Mouse (Mus musculus) hindbrain, embryonic 14.5 days (tissue): ENCODE data around the gene Lss. TPM values are rescaled to one million over a fixed set of nuclear protein-coding genes. Genes with fewer than 3 reads are reported as not detected.
A peak's percentile ranks its signal among the peaks of the same experiment; 100 is the strongest.

Experiments
- ATAC-seq: fragments of 200-750 bp; cut with Nextera tagmentation; 2 replicates; pipeline ENCODE4 v1.8.0; 2017; ENCODE audit warnings: moderate number of reproducible peaks, mild to moderate bottlenecking, moderate TSS enrichment, moderate library complexity; ENCODE audit not compliant: low FRiP score
- DNase-seq: peaks from one replicate; pipeline ENCODE4 v3.0.0-alpha.2; 2015; ENCODE audit warnings: low spot score
- H3K27ac ChIP-seq: fragments of 300-500 bp; sonication (generic); 2 replicates; pipeline ENCODE4 v1.5.1; 2014; ENCODE audit warnings: mild to moderate bottlenecking, moderate library complexity
- H3K27me3 ChIP-seq: fragments of 300-500 bp; sonication (generic); 2 replicates; pipeline ENCODE4 v1.6.1; 2014; ENCODE audit warnings: mild to moderate bottlenecking, low read length, mixed read lengths; ENCODE audit not compliant: control insufficient read depth, insufficient read depth
- H3K36me3 ChIP-seq: fragments of 300-500 bp; sonication (generic); replicated peaks from 2 replicates; pipeline ENCODE4 v1.6.1; 2014; ENCODE audit not compliant: control insufficient read depth, insufficient read depth
- H3K4me1 ChIP-seq: fragments of 300-500 bp; sonication (generic); replicated peaks from 2 replicates; pipeline ENCODE4 v1.6.1; 2014; ENCODE audit warnings: antibody characterized with exemption, low read length, mixed read lengths; ENCODE audit not compliant: control insufficient read depth, insufficient read depth
- H3K4me2 ChIP-seq: fragments of 300-500 bp; sonication (generic); replicated peaks from 2 replicates; pipeline ENCODE4 v1.6.1; 2014; ENCODE audit warnings: mild to moderate bottlenecking, moderate library complexity
- H3K4me3 ChIP-seq: fragments of 300-500 bp; sonication (generic); replicated peaks from 2 replicates; pipeline ENCODE4 v1.5.1; 2014; ENCODE audit warnings: mild to moderate bottlenecking, low read length
- H3K9ac ChIP-seq: fragments of 300-500 bp; sonication (generic); 2 replicates; pipeline ENCODE4 v1.6.1; 2014
- H3K9me3 ChIP-seq: fragments of 300-500 bp; sonication (generic); 2 replicates; pipeline ENCODE4 v1.6.1; 2016; ENCODE audit warnings: low read length; ENCODE audit not compliant: control insufficient read depth
- WGBS: fragments of 180-500 bp; shearing (Covaris S2); extraction: QIAGEN DNeasy Blood & Tissue Kit; methylation state at CpG from one replicate; pipeline ENCODE4 v1.1.7; 2014; 5-methylcytosine and 5-hydroxymethylcytosine counted together
- polyA plus RNA-seq: library from polyadenylated mRNA; unstranded; fragments of >200 nt; fragmentation: Nextera tagmentation; extraction: Ambion mirVana; gene quantifications from 2 replicates; pipeline ENCODE4 v1.2.1, GENCODE M21; 2014

Gene Lss
- polyA plus RNA-seq, 1 experiment from 2014 or later = 36.2 TPM

- 89% methylated on average over 5 of the region's 5 CpGs for WGBS
- H3K4me3 ChIP-seq = no peak overlapping the region
- H3K4me1 ChIP-seq = no peaks in the 10 kb centered on the region
- peaks cover 98% of the 10 kb centered on the region for H3K36me3 ChIP-seq
- no peaks in the 10 kb centered on the region for H3K27me3 ChIP-seq
- H3K4me2 ChIP-seq = no peak overlapping the region
- DNase-seq = no peak
- ATAC-seq = no peak
- H3K9me3 ChIP-seq = no peaks in the 10 kb centered on the region
- no peak overlapping the region for H3K9ac ChIP-seq
- H3K27ac ChIP-seq = no peak overlapping the region
These were observed 19.1 kb downstream of the Lss start for GRCm38 (mm10) chr10:76550458-76550857.

- H3K36me3 ChIP-seq = peaks cover 98% of the 10 kb centered on the region
- 70% methylated on average over 3 of the region's 3 CpGs for WGBS
- H3K9me3 ChIP-seq = no peaks in the 10 kb centered on the region
- H3K4me1 ChIP-seq = no peaks in the 10 kb centered on the region
- H3K4me3 ChIP-seq = no peak overlapping the region
- ATAC-seq = no peak
- H3K9ac ChIP-seq = no peak overlapping the region
- no peak overlapping the region for H3K27ac ChIP-seq
- no peaks in the 10 kb centered on the region for H3K27me3 ChIP-seq
- no peak for DNase-seq
- no peak overlapping the region for H3K4me2 ChIP-seq
These were observed 20.2 kb downstream of the Lss start for GRCm38 (mm10) chr10:76551556-76551955.

- no peaks in the 10 kb centered on the region for H3K4me1 ChIP-seq
- H3K9me3 ChIP-seq = no peaks in the 10 kb centered on the region
- peaks cover 74% of the 10 kb centered on the region for H3K36me3 ChIP-seq
- no peak for DNase-seq
- no peaks in the 10 kb centered on the region for H3K27me3 ChIP-seq
- no peak overlapping the region for H3K27ac ChIP-seq
- H3K4me3 ChIP-seq = no peak overlapping the region
- WGBS = 92% methylated on average over 5 of the region's 5 CpGs
- H3K9ac ChIP-seq = no peak overlapping the region
- ATAC-seq = no peak
- H3K4me2 ChIP-seq = no peak overlapping the region
These were observed 22.7 kb downstream of the Lss start for GRCm38 (mm10) chr10:76554061-76554460.

DNA sequence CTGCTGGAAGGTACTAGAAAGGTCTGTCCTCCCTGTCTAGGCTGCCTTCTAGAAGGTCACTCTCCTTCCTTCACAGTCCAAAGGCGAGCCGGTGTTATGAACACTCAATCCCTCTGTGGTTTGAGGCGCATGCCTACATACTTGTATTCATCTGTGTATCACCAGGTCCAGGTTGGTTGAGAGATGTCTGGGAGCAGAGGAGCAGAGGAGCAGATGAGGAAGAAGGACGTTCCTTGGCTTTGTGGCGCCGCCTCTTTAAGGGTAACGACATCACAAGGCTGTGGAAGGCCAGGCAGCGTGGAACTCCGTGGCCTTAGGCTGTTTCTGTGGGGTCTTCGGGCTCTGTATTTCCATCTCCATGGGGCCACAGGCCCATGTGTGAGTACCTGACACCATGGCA lies 30.6 kb downstream of the Lss start, which contains the start of gene Spatc1l:
TSS of gene Spatc1l (plus strand) at position 301 of the 400 bp plus-strand sequence.
- no peaks in the 10 kb centered on the region for H3K36me3 ChIP-seq
- no peak within 1 kb of the TSS for H3K4me3 ChIP-seq
- no peak within 1 kb of the TSS for H3K4me2 ChIP-seq
- H3K27ac ChIP-seq = no peak within 1 kb of the TSS
- no peaks in the 10 kb centered on the region for H3K4me1 ChIP-seq
- no peaks in the 10 kb centered on the region for H3K27me3 ChIP-seq
- no peak for DNase-seq
- no peaks in the 10 kb centered on the region for H3K9me3 ChIP-seq
- ATAC-seq = no peak
- H3K9ac ChIP-seq = no peak within 1 kb of the TSS
- WGBS = 96% methylated on average over 10 of the region's 10 CpGs

GRCm38 (mm10) chr10:76569996-76570685 lies 38.8 kb downstream of the Lss start:
- no peaks in the 10 kb centered on the region for H3K27me3 ChIP-seq
- no peaks in the 10 kb centered on the region for H3K9me3 ChIP-seq
- H3K4me2 ChIP-seq = no peak overlapping the region
- no peak overlapping the region for H3K27ac ChIP-seq
- WGBS = 92% methylated on average over 22 of the region's 22 CpGs
- ATAC-seq (no peak), DNase-seq (no peak)
- H3K36me3 ChIP-seq = no peaks in the 10 kb centered on the region
- no peaks in the 10 kb centered on the region for H3K4me1 ChIP-seq
- H3K4me3 ChIP-seq = no peak overlapping the region
- no peak overlapping the region for H3K9ac ChIP-seq

- DNase-seq = no peak
- no peaks in the 10 kb centered on the region for H3K9me3 ChIP-seq
- no peaks in the 10 kb centered on the region for H3K36me3 ChIP-seq
- H3K27ac ChIP-seq = no peak overlapping the region
- WGBS = 78% methylated on average over 2 of the region's 2 CpGs
- no peak overlapping the region for H3K4me2 ChIP-seq
- H3K4me1 ChIP-seq = no peaks in the 10 kb centered on the region
- no peak overlapping the region for H3K4me3 ChIP-seq
- no peak for ATAC-seq
- no peak overlapping the region for H3K9ac ChIP-seq
- H3K27me3 ChIP-seq = no peaks in the 10 kb centered on the region
These were observed 39.7 kb downstream of the Lss start for GRCm38 (mm10) chr10:76571070-76571469.

DNA sequence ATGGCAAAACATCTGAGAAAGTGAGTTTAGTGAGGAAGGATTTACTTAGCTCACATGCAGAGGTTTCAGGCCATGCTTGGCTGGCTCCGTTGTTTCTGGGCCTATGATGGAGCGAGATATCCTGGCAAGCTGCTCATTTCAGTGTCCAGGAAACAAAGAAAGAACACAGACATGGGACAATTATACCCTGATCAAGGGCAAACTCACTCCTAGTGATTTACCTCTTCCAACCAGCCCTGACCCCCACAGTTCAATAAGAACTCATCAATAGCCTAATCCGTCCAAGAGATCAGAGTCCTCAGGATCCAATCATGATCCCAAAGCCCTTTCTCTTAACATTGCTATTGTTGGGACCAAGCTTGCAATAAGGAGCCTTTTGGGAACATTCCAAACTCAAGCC lies 40.8 kb downstream of the Lss start:
- no peak for ATAC-seq
- H3K9ac ChIP-seq = no peak overlapping the region
- 68% methylated on average over 3 of the region's 3 CpGs for WGBS
- no peaks in the 10 kb centered on the region for H3K9me3 ChIP-seq
- no peak for DNase-seq
- H3K4me2 ChIP-seq = no peak overlapping the region
- H3K27ac ChIP-seq = no peak overlapping the region
- no peaks in the 10 kb centered on the region for H3K36me3 ChIP-seq
- H3K4me1 ChIP-seq = no peaks in the 10 kb centered on the region
- no peaks in the 10 kb centered on the region for H3K27me3 ChIP-seq
- no peak overlapping the region for H3K4me3 ChIP-seq

GRCm38 (mm10) chr10:76575374-76575773 lies 44.0 kb downstream of the Lss start, which contains the start of gene Ftcd:
TSS of gene Ftcd (plus strand) at chr10:76575648.
- Histone ChIP-seq H3K4me3 (no peak within 1 kb of the TSS), H3K4me1 (no peaks in the 10 kb centered on the region), H3K9me3 (no peaks in the 10 kb centered on the region), H3K9ac (no peak within 1 kb of the TSS), H3K27me3 (no peaks in the 10 kb centered on the region), H3K27ac (no peak within 1 kb of the TSS), H3K36me3 (no peaks in the 10 kb centered on the region), H3K4me2 (no peak within 1 kb of the TSS)
- ATAC-seq (no peak), DNase-seq (no peak)
- WGBS = 67% methylated on average over 3 of the region's 3 CpGs

DNA sequence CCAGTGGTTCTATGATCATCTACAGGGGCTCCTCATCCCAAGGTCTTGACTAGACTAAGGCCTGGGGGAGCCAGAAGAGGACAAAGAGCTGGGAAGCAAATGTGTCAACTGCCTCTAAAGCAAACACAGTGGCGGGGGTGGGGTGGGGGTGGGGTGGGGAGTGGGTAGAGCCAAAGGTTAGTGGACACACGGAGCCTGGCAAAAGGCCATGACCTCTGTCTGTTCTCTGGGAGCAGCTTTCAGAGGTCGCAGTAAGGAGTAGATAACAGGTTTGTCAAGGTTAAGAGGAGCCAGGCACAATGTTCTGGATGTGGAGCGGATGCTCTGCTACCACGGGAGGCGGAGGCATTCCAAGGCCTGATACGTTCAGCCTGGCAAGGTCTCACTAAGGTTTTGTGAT lies 45.5 kb downstream of the Lss start:
- Histone ChIP-seq H3K27me3 (no peaks in the 10 kb centered on the region), H3K4me3 (no peak overlapping the region), H3K27ac (no peak overlapping the region), H3K4me2 (no peak overlapping the region), H3K36me3 (no peaks in the 10 kb centered on the region), H3K9me3 (no peaks in the 10 kb centered on the region), H3K4me1 (no peaks in the 10 kb centered on the region), H3K9ac (no peak overlapping the region)
- ATAC-seq (no peak), DNase-seq (no peak)
- 78% methylated on average over 7 of the region's 7 CpGs for WGBS

GRCm38 (mm10) chr10:76584138-76584537 lies 52.8 kb downstream of the Lss start:
- Histone ChIP-seq H3K27ac (no peak overlapping the region), H3K4me2 (0 out of 2 replicates have a peak overlapping the region, but pooled peaks have one; percentile 15), H3K4me1 (no peaks in the 10 kb centered on the region), H3K9ac (no peak overlapping the region), H3K36me3 (no peaks in the 10 kb centered on the region), H3K4me3 (no peak overlapping the region), H3K9me3 (no peaks in the 10 kb centered on the region), H3K27me3 (no peaks in the 10 kb centered on the region)
- WGBS = 15% methylated on average over 10 of the region's 10 CpGs
- ATAC-seq = no peak
- no peak for DNase-seq
